Mouse (Mus musculus): ENCODE results near the gene Scml4.

DNA sequence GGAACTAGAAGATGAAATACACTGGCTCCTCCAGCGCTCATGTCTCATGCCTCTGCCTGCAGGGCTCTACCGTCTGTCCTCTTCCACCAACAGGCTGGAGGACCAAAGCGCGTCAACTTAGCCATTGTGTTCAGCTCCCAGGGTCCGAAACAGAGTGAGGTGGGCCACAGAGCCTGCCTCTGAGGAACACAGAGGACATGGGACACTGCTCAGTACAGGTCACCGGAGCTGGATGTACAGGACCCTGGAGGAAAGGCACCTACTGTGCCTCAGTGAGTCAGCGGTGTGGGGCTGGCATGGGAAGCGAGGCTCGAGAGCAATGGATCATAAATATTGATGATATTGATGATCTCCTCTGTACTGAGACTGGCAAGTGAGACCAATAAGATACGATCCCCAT is 139.2 kb downstream of the Scml4 start:
- TF ChIP-seq CTCF (IDR thresholded peaks at IDR 0.05; ENCODE audit: control insufficient read depth, insufficient read depth, insufficient read length) = no peak
- TF ChIP-seq FOSL1 (IDR thresholded peaks at IDR 0.05; ENCODE audit: insufficient read depth, low read length, poor library complexity, severe bottlenecking) = no peak
- no peak for TF ChIP-seq CEBPB (IDR thresholded peaks at IDR 0.05; ENCODE audit: low read depth)
- no peak for TF ChIP-seq MAX (IDR thresholded peaks at IDR 0.05)

Data from C2C12 (cell line).